Mouse (Mus musculus): ENCODE measurements around the gene Ptprn2. TPM values are rescaled to one million over a fixed set of nuclear protein-coding genes. Genes with fewer than 3 reads are reported as not detected.

The Ptprn2 gene
- polyA plus RNA-seq, 1 experiment = not detected

DNA sequence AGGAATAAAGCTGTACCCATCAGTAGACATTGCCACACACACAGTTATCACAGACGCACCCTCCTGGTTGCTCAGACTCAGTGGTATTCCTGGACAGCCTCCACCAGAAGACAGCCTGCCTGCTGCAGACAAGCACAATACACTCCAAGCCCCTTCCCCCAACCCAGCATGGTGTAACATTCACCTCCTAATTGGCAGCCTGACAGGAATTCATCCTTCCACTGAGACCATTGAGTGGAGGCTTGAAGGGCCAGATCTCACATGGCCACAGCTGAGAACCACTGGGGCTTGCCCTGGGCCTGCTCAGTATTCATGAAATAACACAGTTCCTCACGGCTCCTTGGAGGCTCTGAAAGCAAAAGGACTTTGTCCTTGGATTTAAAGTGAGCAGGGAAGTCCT lies 829.5 kb downstream of the Ptprn2 start:
- Histone ChIP-seq H3K4me1 (ENCODE audit: control insufficient read depth, insufficient read depth, insufficient read length, low read length) (no peaks in the 10 kb centered on the region), H3K4me3 (ENCODE audit: insufficient read depth, low read depth, low read length) (no peak overlapping the region), H3K27ac (replicated peaks; ENCODE audit: low read depth, low read length) (no peak overlapping the region)

GRCm38 (mm10) chr12:117315661-117316060 lies 830.1 kb downstream of the Ptprn2 start:
- H3K4me3 ChIP-seq (ENCODE audit: insufficient read depth, low read depth, low read length) = no peak overlapping the region
- no peak overlapping the region for H3K27ac ChIP-seq (replicated peaks; ENCODE audit: low read depth, low read length)
- no peaks in the 10 kb centered on the region for H3K4me1 ChIP-seq (ENCODE audit: control insufficient read depth, insufficient read depth, insufficient read length, low read length)

- Histone ChIP-seq H3K27ac (replicated peaks; ENCODE audit: low read depth, low read length) (no peak overlapping the region), H3K4me1 (ENCODE audit: control insufficient read depth, insufficient read depth, insufficient read length, low read length) (no peaks in the 10 kb centered on the region), H3K4me3 (ENCODE audit: insufficient read depth, low read depth, low read length) (no peak overlapping the region)
Measured at GRCm38 (mm10) chr12:117318229-117318628, 832.7 kb downstream of the Ptprn2 start.

DNA sequence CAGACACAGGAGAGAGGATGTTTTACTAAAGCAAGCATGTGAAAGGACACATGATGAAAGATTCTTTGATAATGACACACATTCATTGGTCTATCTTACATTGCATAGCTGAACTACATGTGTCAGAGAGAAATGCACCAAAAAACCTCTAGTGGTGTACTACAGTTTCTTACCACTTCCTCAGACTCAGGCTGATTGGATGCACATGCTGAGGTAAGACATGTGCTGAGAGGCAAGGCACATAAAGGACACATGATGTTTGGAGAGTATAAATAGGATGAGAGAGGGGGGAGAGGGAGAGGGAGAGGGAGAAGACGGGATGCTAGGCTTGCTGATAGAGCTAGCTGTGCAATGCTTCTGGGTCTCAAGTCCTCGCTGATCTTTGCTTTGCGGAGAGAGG lies 837.5 kb downstream of the Ptprn2 start:
- H3K4me1 ChIP-seq (ENCODE audit: control insufficient read depth, insufficient read depth, insufficient read length, low read length) = no peaks in the 10 kb centered on the region
- H3K27ac ChIP-seq (replicated peaks; ENCODE audit: low read depth, low read length) = no peak overlapping the region

More for the DNA sequence above, 837.5 kb downstream of the Ptprn2 start:
- no peak overlapping the region for H3K4me3 ChIP-seq (ENCODE audit: insufficient read depth, low read depth, low read length)

Other genes with a start within 250 kb of the Ptprn2 start
- gene Wdr60, start 222.7 kb upstream of the Ptprn2 start, polyA plus RNA-seq (2012; ENCODE audit: insufficient read depth, insufficient read length, missing spikeins) = 6.7 and 7.9 TPM in 2 replicates
- gene Gm11027, start 210.3 kb upstream of the Ptprn2 start, polyA plus RNA-seq (2012; ENCODE audit: insufficient read depth, insufficient read length, missing spikeins) = not detected in 2 replicates
- 28.8 and 46.9 TPM in 2 replicates for gene Esyt2, start 204.5 kb upstream of the Ptprn2 start, polyA plus RNA-seq (2012; ENCODE audit: insufficient read depth, insufficient read length, missing spikeins)
- 3.2 and 7.2 TPM in 2 replicates for gene Ncapg2, start 80.3 kb upstream of the Ptprn2 start, polyA plus RNA-seq (2012; ENCODE audit: insufficient read depth, insufficient read length, missing spikeins)